Mouse (Mus musculus): ENCODE data around the gene Smg6.

DNA sequence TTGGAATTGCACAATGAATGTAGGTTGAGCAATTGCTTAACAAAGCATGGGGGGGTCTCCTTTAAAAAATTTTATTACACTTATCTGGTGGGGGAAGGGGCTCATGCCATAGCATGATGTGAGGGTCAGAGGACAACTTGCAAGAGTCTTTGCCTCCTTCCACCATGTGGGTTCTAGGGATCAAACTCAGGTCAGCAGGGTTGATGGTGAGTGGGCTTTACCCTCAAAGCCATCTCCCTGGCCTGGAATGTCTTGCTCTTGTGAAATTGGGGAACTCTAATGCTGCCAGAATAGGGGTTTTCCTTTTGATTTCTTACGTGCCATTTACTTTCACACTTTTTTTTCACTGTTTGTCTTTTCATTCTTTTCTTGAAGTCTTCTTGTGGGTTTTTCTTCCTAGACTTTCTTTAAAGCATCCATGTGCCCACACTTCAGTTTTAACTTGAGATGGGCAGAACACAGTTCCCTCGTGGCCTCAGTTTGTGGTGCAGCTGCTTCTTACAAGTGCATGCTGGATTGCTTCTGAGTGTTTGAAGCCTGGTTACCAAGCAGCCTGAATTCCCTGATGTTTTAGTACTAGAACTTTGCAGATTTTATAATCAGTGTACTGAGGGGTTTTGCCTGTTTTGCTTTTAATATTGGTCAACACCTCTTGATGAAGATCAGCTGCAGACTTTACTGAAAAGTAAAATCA, 147.5 kb downstream of the Smg6 start:
- TF ChIP-seq CTCF (IDR thresholded peaks at IDR 0.05; ENCODE audit: control insufficient read depth, insufficient read depth, low read length) = no peak
- TF ChIP-seq POLR2A (IDR thresholded peaks at IDR 0.05; ENCODE audit: borderline replicate concordance, control insufficient read depth, low read depth, low read length) = no peak
